Mouse (Mus musculus) stomach, embryonic 15.5 days (tissue): ENCODE results near the gene Cfap300. TPM values are rescaled to one million over a fixed set of nuclear protein-coding genes. Genes with fewer than 3 reads are reported as not detected.

Experiments
- ATAC-seq: fragments of 200-750 bp; cut with Nextera tagmentation; 2 replicates; pipeline ENCODE4 v1.8.0; 2017; ENCODE audit warnings: low read depth, moderate number of reproducible peaks, moderate TSS enrichment; ENCODE audit not compliant: insufficient read depth, low FRiP score
- H3K27ac ChIP-seq: fragments of 300-500 bp; sonication (generic); 2 replicates; pipeline ENCODE4 v1.5.1; 2015; ENCODE audit warnings: mild to moderate bottlenecking, inconsistent platforms
- H3K27me3 ChIP-seq: fragments of 300-500 bp; sonication (generic); replicated peaks from 2 replicates; pipeline ENCODE4 v1.6.1; 2015; ENCODE audit warnings: inconsistent platforms
- H3K36me3 ChIP-seq: fragments of 300-500 bp; sonication (generic); 2 replicates; pipeline ENCODE4 v1.6.1; 2015; ENCODE audit warnings: inconsistent platforms
- H3K4me1 ChIP-seq: fragments of 300-500 bp; sonication (generic); 2 replicates; pipeline ENCODE4 v1.6.1; 2015; ENCODE audit warnings: inconsistent platforms
- H3K4me2 ChIP-seq: fragments of 300-500 bp; sonication (generic); 2 replicates; pipeline ENCODE4 v1.6.1; 2015; ENCODE audit warnings: mild to moderate bottlenecking, inconsistent platforms
- H3K4me3 ChIP-seq: fragments of 300-500 bp; sonication (generic); replicated peaks from 2 replicates; pipeline ENCODE4 v1.5.1; 2015; ENCODE audit warnings: inconsistent platforms
- H3K9ac ChIP-seq: fragments of 300-500 bp; sonication (generic); 2 replicates; pipeline ENCODE4 v1.6.1; 2015; ENCODE audit warnings: inconsistent platforms
- H3K9me3 ChIP-seq: fragments of 300-500 bp; sonication (generic); 2 replicates; pipeline ENCODE4 v1.6.1; 2016; ENCODE audit warnings: inconsistent platforms
- WGBS: fragments of 180-500 bp; shearing (Covaris S2); methylation state at CpG from one replicate; pipeline ENCODE4 v1.1.7; 2015; 5-methylcytosine and 5-hydroxymethylcytosine counted together
- polyA plus RNA-seq: library from polyadenylated mRNA; unstranded; fragments of >200 nt; fragmentation: Nextera tagmentation; extraction: Ambion mirVana; gene quantifications from 2 replicates; pipeline ENCODE4 v1.2.1, GENCODE M21; 2015

Gene Cfap300
- polyA plus RNA-seq, 1 experiment from 2014 or later, result 8.5 TPM

GRCm38 (mm10) chr9:7980162-7980561 lies 62.5 kb downstream of the Cfap300 start:
- Histone ChIP-seq H3K9me3 (no peaks in the 10 kb centered on the region), H3K4me2 (no peak overlapping the region), H3K27ac (no peak overlapping the region), H3K36me3 (0 out of 2 replicates have a peak, but pooled peaks cover 5% of the 10 kb centered on the region), H3K4me3 (no peak overlapping the region), H3K9ac (no peak overlapping the region), H3K27me3 (no peaks in the 10 kb centered on the region), H3K4me1 (no peaks in the 10 kb centered on the region)
- 64% methylated on average over 2 of the region's 2 CpGs for WGBS
- no peak for ATAC-seq

- Histone ChIP-seq H3K4me3 (no peak overlapping the region), H3K27ac (no peak overlapping the region), H3K4me2 (no peak overlapping the region), H3K9ac (no peak overlapping the region), H3K36me3 (0 out of 2 replicates have a peak, but pooled peaks cover 5% of the 10 kb centered on the region), H3K4me1 (no peaks in the 10 kb centered on the region), H3K9me3 (no peaks in the 10 kb centered on the region), H3K27me3 (no peaks in the 10 kb centered on the region)
- 79% methylated on average over 11 of the region's 11 CpGs for whole genome bisulfite sequencing
- ATAC-seq, result no peak
Observed at GRCm38 (mm10) chr9:7979153-7979916, 63.3 kb downstream of the Cfap300 start.

DNA sequence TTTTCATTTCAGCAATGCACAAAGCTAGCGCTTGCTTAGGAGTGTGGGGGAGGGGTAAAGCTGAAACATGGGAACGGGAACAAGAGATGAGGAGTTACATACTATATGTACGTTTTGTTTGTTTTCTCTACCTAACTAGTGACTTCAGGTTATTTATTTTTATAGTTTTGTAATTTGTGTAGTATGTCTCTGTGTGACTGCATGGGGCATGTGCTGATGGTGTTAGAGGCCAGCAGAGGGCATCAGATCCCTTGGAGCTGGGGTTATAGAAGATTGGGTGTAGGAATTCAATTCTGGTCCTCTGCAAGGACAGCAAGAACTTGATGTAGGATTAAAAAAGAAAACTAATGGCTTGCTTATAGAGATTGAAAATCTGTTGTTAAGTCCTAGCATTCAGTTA lies 64.1 kb downstream of the Cfap300 start:
- Histone ChIP-seq H3K27ac (no peak overlapping the region), H3K9ac (no peak overlapping the region), H3K36me3 (peaks cover 6% of the 10 kb centered on the region; the same call in 1 of the 2 replicates), H3K27me3 (no peaks in the 10 kb centered on the region), H3K4me2 (no peak overlapping the region), H3K4me1 (no peaks in the 10 kb centered on the region), H3K4me3 (no peak overlapping the region), H3K9me3 (no peaks in the 10 kb centered on the region)
- no peak for ATAC-seq
- WGBS, result 85% methylated on average over 3 of the region's 3 CpGs

- H3K4me3 ChIP-seq, result no peak overlapping the region
- H3K27ac ChIP-seq, result no peak overlapping the region
- H3K9ac ChIP-seq, result no peak overlapping the region
- ATAC-seq, result no peak
- no peak overlapping the region for H3K4me2 ChIP-seq
- 76% methylated on average over 5 of the region's 5 CpGs for WGBS
- no peaks in the 10 kb centered on the region for H3K9me3 ChIP-seq
- peaks cover 12% of the 10 kb centered on the region; the same call in 1 of the 2 replicates for H3K36me3 ChIP-seq
- no peaks in the 10 kb centered on the region for H3K4me1 ChIP-seq
- H3K27me3 ChIP-seq, result no peaks in the 10 kb centered on the region
Observed at GRCm38 (mm10) chr9:7977587-7977986, 65.0 kb downstream of the Cfap300 start.

DNA sequence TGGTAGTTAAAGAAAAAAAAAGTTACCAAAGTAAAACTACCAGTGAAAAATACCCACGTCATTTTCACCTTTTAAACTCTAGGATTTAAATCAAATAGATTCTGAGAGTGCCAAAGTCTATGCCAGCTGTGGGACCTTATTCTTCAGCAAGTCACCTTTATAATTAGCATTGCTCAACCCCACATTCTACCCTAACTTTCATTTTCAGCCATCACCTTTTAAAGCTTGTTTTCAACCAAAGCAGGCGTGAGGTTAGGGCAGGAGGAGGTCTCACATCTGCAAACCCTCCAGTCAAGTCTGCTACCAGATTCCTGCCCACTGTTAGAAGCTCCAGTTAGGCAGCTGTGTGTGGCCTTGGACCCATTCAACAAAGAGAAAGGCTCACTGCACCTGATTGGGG lies 70.6 kb downstream of the Cfap300 start:
- peaks cover 10% of the 10 kb centered on the region; the same call in 1 of the 2 replicates for H3K36me3 ChIP-seq
- H3K27ac ChIP-seq, result no peak overlapping the region
- H3K4me1 ChIP-seq, result no peaks in the 10 kb centered on the region
- no peaks in the 10 kb centered on the region for H3K9me3 ChIP-seq
- no peaks in the 10 kb centered on the region for H3K27me3 ChIP-seq
- no peak overlapping the region for H3K4me3 ChIP-seq
- no peak for ATAC-seq
- H3K4me2 ChIP-seq, result no peak overlapping the region
- no peak overlapping the region for H3K9ac ChIP-seq
- WGBS, result 71% methylated on average over 2 of the region's 2 CpGs

Other genes starting within 250 kb of the Cfap300 start
- 34.8 and 35.6 TPM in 2 replicates for gene Birc2, start 205.8 kb downstream of the Cfap300 start, polyA plus RNA-seq
- gene Birc3, start 169.6 kb downstream of the Cfap300 start, polyA plus RNA-seq, result 9.6 and 9.7 TPM in 2 replicates
- 29.4 and 29.7 TPM in 2 replicates for gene Yap1, start 38.2 kb downstream of the Cfap300 start, polyA plus RNA-seq
- gene Cep126, start 91.5 kb upstream of the Cfap300 start, polyA plus RNA-seq, result 1.6 and 1.7 TPM in 2 replicates